Mouse (Mus musculus): Measurements from ENCODE around the gene Gm13272. TPM values are rescaled to one million over a fixed set of nuclear protein-coding genes. Genes with fewer than 3 reads are reported as not detected.
"Not testable (repeated sequence)": the region's sequence is repeated elsewhere in the genome, so short reads cannot be mapped to it uniquely, and the experiment has no call there.

Gene Gm13272
- total and polyA plus RNA-seq, 3 experiments: not detected

GRCm38 (mm10) chr4:88749926-88750325 is 29.7 kb upstream of the Gm13272 start:
- Histone ChIP-seq H3K4me1 (ENCODE audit: insufficient read depth, low read depth, low read length) (no peaks in the 10 kb centered on the region), H3K4me3 (ENCODE audit: low read depth, low read length) (no peak overlapping the region), H3K9me3 (replicated peaks) (no peaks in the 10 kb centered on the region), H3K36me3 (replicated peaks) (no peaks in the 10 kb centered on the region), H3K27me3 (ENCODE audit: insufficient read depth, low read length) (no peaks in the 10 kb centered on the region; the same call in 1 of the 2 replicates)
- ATAC-seq (ENCODE audit: extremely low read depth, insufficient number of reproducible peaks, low FRiP score, poor library complexity, severe bottlenecking) (no peak), DNase-seq (ENCODE audit: low spot score) (no peak)
- TF ChIP-seq CTCF (IDR thresholded peaks at IDR 0.05; ENCODE audit: low read depth, low read length) (no peak), TAL1 (conservative IDR thresholded peaks at IDR 0.05; ENCODE audit: low read depth, low read length) (no peak), POLR2AphosphoS5 (IDR thresholded peaks at IDR 0.05; ENCODE audit: insufficient replicate concordance, low read depth, low read length) (no peak), GATA1 (IDR thresholded peaks at IDR 0.05; ENCODE audit: borderline replicate concordance, low read length) (no peak)

GRCm38 (mm10) chr4:88754818-88755340 is 24.8 kb upstream of the Gm13272 start, which contains the start of gene Gm13271:
Gene Gm13271 (plus strand): TSS chr4:88754868.
- not testable (repeated sequence) for H3K4me1 ChIP-seq (ENCODE audit: insufficient read depth, low read depth, low read length); ATAC-seq (ENCODE audit: extremely low read depth, insufficient number of reproducible peaks, low FRiP score, poor library complexity, severe bottlenecking); H3K4me3 ChIP-seq (ENCODE audit: low read depth, low read length); H3K9me3 ChIP-seq (replicated peaks); H3K27me3 ChIP-seq (ENCODE audit: insufficient read depth, low read length); DNase-seq (ENCODE audit: low spot score); H3K36me3 ChIP-seq (replicated peaks)

DNA sequence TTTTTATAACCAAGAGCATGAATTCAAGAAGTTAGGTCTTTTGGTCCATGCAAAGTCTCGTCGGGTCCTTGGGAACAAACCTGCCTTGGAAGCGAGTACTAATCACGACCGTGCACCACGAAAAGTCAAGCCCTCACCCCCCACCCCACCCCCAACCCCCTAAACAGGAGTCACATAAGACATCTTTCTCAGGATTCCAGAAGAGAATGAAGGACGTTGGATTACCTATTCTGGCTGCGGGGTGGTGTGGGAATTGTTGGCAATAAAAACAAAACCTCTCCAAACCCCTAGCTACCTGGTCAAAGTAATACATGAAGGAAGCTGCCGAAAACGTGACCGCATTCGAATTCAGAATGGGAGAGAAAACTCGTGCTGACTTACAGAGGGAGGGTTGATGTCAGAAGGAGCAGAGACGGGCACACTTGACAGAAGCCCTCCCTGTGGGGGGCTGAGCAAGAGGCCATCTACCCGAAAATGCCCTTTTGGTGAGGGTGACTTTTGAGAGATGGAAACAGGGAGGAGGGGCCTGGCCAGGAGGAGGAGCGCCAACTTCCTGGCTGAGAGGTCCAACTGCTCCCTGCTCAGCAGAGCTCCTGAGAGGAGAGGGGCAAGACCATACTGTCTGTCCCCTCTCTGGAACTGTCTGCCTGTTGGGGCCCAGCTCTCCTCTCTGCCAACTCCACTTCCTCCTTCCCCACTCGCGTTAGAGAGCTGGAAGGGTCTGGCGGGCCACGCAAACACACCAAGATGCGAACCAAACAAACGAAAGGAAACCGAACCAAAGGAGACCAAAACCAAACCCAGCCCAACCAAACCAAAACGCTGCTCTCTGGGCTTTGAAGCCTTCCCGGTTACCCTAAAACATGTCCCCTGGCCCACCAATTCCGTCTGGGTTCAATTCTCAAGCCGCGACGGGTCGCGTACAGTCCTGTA is 22.8 kb upstream of the Gm13272 start:
- not testable (repeated sequence) for H3K4me1 ChIP-seq (ENCODE audit: insufficient read depth, low read depth, low read length); H3K9me3 ChIP-seq (replicated peaks); H3K4me3 ChIP-seq (ENCODE audit: low read depth, low read length); H3K27me3 ChIP-seq (ENCODE audit: insufficient read depth, low read length); H3K36me3 ChIP-seq (replicated peaks); DNase-seq (ENCODE audit: low spot score); ATAC-seq (ENCODE audit: extremely low read depth, insufficient number of reproducible peaks, low FRiP score, poor library complexity, severe bottlenecking)

GRCm38 (mm10) chr4:88757628-88758031 is 22.0 kb upstream of the Gm13272 start:
- not testable (repeated sequence) for ATAC-seq (ENCODE audit: extremely low read depth, insufficient number of reproducible peaks, low FRiP score, poor library complexity, severe bottlenecking); H3K36me3 ChIP-seq (replicated peaks); H3K4me3 ChIP-seq (ENCODE audit: low read depth, low read length); H3K4me1 ChIP-seq (ENCODE audit: insufficient read depth, low read depth, low read length); DNase-seq (ENCODE audit: low spot score); H3K9me3 ChIP-seq (replicated peaks); H3K27me3 ChIP-seq (ENCODE audit: insufficient read depth, low read length)

DNA sequence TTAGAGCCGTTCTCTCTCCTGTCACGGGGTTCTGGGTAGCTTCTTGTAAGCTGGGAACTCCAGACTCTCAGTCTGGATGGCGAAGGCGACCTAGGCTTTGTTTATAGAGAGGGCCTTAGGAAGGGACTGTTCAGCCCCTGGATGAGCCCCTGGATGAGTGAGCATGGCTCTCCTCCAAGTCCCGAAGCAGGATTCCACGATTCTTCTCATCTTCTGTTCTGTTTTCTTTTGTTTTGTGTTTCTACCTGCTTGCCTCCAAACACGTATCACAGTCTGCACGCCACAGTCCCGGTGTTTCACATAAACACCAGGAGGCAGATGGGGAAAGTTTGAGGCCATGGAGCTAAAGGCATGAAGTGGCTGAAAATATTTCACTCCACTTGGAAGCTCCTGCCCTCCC is 20.9 kb upstream of the Gm13272 start:
- not testable (repeated sequence) for H3K36me3 ChIP-seq (replicated peaks); H3K27me3 ChIP-seq (ENCODE audit: insufficient read depth, low read length); H3K4me3 ChIP-seq (ENCODE audit: low read depth, low read length); H3K4me1 ChIP-seq (ENCODE audit: insufficient read depth, low read depth, low read length); ATAC-seq (ENCODE audit: extremely low read depth, insufficient number of reproducible peaks, low FRiP score, poor library complexity, severe bottlenecking); DNase-seq (ENCODE audit: low spot score); H3K9me3 ChIP-seq (replicated peaks)

- H3K9me3 ChIP-seq (replicated peaks); DNase-seq (ENCODE audit: low spot score); H3K4me1 ChIP-seq (ENCODE audit: insufficient read depth, low read depth, low read length); H3K4me3 ChIP-seq (ENCODE audit: low read depth, low read length); H3K36me3 ChIP-seq (replicated peaks); H3K27me3 ChIP-seq (ENCODE audit: insufficient read depth, low read length); ATAC-seq (ENCODE audit: extremely low read depth, insufficient number of reproducible peaks, low FRiP score, poor library complexity, severe bottlenecking): not testable (repeated sequence)
These were observed 19.9 kb upstream of the Gm13272 start, which contains the start of gene Gm13283 for GRCm38 (mm10) chr4:88759610-88760268. Gene Gm13283 (plus strand): TSS chr4:88760119.

DNA sequence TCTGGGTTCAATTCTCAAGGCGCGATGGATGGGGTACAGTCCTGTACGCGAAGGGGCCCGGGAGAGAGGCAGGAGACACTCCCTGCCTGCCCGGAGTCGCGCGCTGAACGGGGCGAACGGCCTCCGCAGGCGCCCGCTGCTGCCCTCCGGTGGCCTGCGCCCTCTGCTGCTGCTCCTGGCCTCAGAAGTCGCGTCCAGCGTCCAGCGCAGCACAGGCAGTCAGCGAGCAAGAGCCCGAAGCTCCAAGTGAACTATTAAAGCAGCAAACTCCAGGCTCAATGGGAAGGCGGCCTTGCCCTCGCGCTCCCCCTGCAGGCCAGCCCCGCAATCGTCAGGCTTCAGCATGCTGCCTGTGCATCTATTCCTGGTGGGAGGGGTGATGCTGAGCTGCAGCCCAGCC is 19.2 kb upstream of the Gm13272 start:
- H3K9me3 ChIP-seq (replicated peaks); H3K4me3 ChIP-seq (ENCODE audit: low read depth, low read length); H3K36me3 ChIP-seq (replicated peaks); ATAC-seq (ENCODE audit: extremely low read depth, insufficient number of reproducible peaks, low FRiP score, poor library complexity, severe bottlenecking); H3K4me1 ChIP-seq (ENCODE audit: insufficient read depth, low read depth, low read length); DNase-seq (ENCODE audit: low spot score); H3K27me3 ChIP-seq (ENCODE audit: insufficient read depth, low read length): not testable (repeated sequence)

- not testable (repeated sequence) for H3K4me3 ChIP-seq (ENCODE audit: low read depth, low read length); ATAC-seq (ENCODE audit: extremely low read depth, insufficient number of reproducible peaks, low FRiP score, poor library complexity, severe bottlenecking); H3K36me3 ChIP-seq (replicated peaks); H3K27me3 ChIP-seq (ENCODE audit: insufficient read depth, low read length); H3K9me3 ChIP-seq (replicated peaks); DNase-seq (ENCODE audit: low spot score); H3K4me1 ChIP-seq (ENCODE audit: insufficient read depth, low read depth, low read length)
These were observed 17.9 kb upstream of the Gm13272 start for GRCm38 (mm10) chr4:88761776-88762175.

GRCm38 (mm10) chr4:88762341-88762740 is 17.3 kb upstream of the Gm13272 start:
- not testable (repeated sequence) for H3K4me1 ChIP-seq (ENCODE audit: insufficient read depth, low read depth, low read length); H3K4me3 ChIP-seq (ENCODE audit: low read depth, low read length); H3K36me3 ChIP-seq (replicated peaks); H3K27me3 ChIP-seq (ENCODE audit: insufficient read depth, low read length); DNase-seq (ENCODE audit: low spot score); H3K9me3 ChIP-seq (replicated peaks); ATAC-seq (ENCODE audit: extremely low read depth, insufficient number of reproducible peaks, low FRiP score, poor library complexity, severe bottlenecking)

DNA sequence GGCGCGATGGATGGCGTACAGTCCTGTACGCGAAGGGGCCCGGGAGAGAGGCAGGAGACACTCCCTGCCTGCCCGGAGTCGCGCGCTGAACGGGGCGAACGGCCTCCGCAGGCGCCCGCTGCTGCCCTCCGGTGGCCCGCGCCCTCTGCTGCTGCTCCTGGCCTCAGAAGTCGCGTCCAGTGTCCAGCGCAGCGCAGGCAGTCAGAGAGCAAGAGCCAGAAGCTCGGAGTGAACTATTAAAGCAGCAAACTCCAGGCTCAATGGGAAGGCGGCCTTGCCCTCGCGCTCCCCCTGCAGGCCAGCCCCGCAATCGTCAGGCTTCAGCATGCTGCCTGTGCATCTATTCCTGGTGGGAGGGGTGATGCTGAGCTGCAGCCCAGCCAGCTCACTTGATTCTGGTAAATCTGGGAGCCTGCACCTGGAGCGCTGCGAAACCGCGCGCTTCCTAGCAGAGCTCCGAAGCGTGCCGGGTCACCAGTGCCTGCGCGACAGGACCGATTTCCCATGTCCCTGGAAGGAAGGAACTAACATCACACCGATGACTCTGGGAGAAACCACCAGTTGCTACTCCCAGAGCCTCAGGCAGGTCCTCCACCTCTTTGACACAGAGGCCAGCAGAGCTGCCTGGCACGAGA is 16.1 kb upstream of the Gm13272 start:
- not testable (repeated sequence) for ATAC-seq (ENCODE audit: extremely low read depth, insufficient number of reproducible peaks, low FRiP score, poor library complexity, severe bottlenecking); H3K4me3 ChIP-seq (ENCODE audit: low read depth, low read length); H3K4me1 ChIP-seq (ENCODE audit: insufficient read depth, low read depth, low read length); H3K9me3 ChIP-seq (replicated peaks); H3K27me3 ChIP-seq (ENCODE audit: insufficient read depth, low read length); DNase-seq (ENCODE audit: low spot score); H3K36me3 ChIP-seq (replicated peaks)
